Mouse (Mus musculus) E14TG2a.4 (cell line): ENCODE results near the gene A330070K13Rik.

Experiments
- CTCF ChIP-seq: conservative IDR thresholded peaks from 2 replicates; pipeline ENCODE4 v1.5.1; 2014; ENCODE audit warnings: low read length
- NANOG ChIP-seq: IDR thresholded peaks from 2 replicates; pipeline ENCODE4 v1.6.1; 2014; ENCODE audit warnings: borderline replicate concordance, low read length, mixed read lengths
- POU5F1 ChIP-seq: IDR thresholded peaks from 2 replicates; pipeline ENCODE4 v1.6.1; 2014; ENCODE audit warnings: low read length, borderline replicate concordance

GRCm38 (mm10) chr5:130386418-130386817 lies 2.0 kb upstream of the A330070K13Rik start:
- TF ChIP-seq CTCF: no peak
- TF ChIP-seq POU5F1: no peak
- TF ChIP-seq NANOG: no peak
